Mouse (Mus musculus) spleen, postnatal 14 days (tissue): ENCODE measurements around the gene Pip5kl1.

ENCODE experiments used
- DNase-seq, 2 experiments: peaks; one replicate each; pipeline ENCODE4 v3.0.0; 2021 to 2022; ENCODE audit warnings: low spot score in 2 of 2

Pip5kl1 gene

DNA sequence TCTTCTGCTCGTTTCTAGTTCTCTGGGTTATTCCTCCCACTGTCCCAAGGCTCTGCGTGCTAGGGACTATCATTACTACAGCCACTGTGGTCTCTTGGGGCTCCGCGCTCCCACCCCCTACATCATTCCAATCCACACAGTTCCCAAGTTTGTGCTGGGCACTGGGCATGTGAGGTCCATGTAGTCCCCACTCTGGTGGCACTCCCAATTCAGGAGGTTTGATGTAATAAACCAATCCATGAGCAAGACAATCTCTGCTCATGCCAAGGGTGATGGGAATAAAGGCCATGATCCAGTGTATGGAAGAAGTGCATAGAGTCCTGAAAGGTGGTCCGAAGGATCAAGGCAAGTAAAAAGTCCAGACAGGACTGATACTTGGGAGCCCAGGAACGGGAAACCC is at the start of gene Pip5kl1:
Pip5kl1 (plus strand) TSS at position 301 of the 400 bp plus-strand sequence.
- DNase-seq, result no peak

DNA sequence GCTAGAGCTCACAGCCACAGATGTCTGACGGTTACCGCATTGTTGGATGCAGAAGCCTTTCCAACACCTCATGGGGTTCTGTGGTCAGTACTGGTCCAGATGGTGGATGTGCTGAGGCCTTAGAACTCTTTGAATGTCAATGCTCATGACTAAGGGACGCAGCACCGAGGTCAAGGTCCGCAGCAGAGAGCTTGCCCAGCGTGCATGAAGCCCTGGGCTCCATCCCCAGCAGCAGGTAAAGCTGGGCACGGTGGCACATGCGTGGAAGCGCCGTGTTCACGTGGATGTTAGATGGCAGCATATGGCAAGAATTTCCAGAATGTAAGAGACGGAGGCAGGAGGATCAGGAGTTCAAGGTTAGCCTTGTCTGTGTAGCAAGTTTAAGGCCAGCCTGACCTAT is 48.8 kb upstream of the Pip5kl1 start:
- DNase-seq, result no peak

DNA sequence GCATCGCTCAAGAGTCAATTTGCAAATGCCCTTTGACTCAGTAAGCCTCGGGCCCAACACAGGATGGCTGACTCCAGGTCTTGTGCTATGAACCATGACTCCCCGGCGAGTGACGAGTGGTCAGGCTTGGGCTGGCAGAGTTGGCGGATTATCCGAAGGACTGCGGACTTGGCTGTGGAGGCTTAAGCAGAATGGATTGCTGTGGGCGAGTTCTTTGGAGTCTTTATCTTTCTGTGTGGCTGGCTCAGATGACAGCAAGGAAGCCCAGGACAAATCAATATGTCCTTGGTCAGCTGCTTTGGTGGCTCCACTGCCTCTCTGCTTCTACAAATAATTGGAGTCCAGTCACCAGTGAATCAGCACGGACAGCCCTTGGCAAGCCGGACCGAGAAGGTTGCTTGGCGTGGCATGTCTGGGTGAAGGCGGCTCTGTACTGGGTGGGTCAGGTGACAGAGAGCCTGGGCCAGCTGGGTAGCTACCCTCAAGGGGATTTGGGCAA is 47.1 kb upstream of the Pip5kl1 start:
- no peak for DNase-seq

DNA sequence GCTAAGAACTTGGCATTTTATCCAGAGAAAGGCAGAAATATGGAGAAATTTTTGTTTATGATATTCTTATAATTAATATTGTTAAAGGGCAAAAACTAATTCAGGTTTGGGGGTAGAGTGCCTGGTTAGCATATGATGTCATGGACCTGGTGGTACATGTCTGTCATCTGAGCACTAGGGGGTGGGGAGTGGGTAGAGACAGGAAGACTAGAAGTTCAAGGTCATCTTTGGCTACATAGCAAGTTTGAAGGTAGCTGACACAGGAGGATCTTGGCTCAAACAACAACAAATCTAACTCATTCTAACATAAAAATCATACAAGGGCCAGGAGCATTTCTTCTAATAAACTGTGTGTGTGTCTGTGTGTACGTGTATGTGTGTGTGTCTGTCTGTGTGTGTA is 46.3 kb upstream of the Pip5kl1 start:
- no peak for DNase-seq

DNA sequence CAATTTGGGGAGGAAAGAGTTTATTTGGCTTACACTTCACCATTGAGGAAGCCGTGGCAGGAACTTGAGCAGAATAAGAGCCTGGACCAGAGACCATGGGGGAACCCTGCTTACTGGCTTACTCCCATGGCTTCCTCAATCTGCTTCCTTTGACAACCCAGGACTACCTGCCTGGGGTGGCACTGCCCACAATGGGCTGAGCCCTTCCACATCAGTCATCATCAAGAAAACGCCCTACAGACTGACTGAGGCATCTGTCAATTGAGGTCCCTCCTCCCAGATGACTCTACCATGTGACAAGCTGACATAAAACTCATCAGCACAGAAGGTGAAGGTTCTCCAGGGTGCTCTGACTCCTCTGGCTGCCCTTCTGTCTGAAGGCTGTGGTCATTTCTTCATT is 44.1 kb upstream of the Pip5kl1 start:
- DNase-seq, result no peak

DNA sequence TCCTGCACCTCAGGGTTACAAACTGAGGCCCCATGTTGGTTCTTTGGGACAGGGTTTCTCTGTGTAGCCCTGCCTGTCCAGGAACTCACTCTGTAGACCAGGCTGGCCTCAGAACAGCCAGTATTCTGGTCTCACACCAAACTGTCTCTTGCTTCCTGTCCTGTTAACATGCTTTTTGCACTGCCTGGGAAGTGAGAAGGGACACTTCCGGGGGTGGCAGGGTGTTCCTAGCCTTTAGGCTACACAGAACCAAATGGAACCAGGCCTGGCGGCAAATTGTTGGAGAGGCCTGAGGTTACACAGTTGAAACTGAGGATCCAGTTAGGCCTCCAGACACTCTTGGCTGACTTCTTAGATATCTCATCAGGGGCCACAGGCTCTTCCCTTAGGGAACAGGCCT is 41.4 kb upstream of the Pip5kl1 start:
- DNase-seq, result no peak

DNA sequence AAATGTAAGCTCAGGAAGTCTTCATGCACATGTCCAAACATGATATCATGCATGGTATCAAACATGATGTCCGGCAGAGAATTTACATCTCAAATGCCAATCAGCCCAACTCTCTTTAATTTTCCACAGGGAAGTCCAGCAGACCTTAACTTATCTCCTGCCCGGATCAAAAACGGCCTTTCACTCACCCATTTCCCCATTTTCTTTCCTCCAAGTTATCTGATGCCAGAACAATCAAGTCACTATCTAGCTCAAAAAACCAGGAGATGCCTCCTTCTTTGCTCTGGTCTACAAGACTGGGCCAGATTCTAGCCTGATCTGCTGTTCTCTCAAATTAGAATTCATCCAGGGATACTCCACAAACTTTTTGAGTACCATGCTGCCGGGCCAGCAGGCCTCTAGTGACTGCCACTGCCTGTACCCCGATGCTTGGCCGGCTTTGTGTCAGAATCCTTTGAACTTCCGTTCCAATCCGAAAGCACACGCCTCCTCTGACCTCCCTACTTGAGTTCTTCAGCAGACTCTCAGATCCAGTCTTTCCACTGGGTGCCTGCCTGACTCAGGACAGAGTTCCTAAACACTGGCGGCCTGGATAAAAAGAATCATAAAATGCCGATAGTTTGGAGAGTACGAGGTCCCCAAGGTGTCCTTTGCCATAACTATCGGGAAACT is 40.4 kb upstream of the Pip5kl1 start:
- DNase-seq, result peak in 1 of 2 experiments; percentile 21

DNA sequence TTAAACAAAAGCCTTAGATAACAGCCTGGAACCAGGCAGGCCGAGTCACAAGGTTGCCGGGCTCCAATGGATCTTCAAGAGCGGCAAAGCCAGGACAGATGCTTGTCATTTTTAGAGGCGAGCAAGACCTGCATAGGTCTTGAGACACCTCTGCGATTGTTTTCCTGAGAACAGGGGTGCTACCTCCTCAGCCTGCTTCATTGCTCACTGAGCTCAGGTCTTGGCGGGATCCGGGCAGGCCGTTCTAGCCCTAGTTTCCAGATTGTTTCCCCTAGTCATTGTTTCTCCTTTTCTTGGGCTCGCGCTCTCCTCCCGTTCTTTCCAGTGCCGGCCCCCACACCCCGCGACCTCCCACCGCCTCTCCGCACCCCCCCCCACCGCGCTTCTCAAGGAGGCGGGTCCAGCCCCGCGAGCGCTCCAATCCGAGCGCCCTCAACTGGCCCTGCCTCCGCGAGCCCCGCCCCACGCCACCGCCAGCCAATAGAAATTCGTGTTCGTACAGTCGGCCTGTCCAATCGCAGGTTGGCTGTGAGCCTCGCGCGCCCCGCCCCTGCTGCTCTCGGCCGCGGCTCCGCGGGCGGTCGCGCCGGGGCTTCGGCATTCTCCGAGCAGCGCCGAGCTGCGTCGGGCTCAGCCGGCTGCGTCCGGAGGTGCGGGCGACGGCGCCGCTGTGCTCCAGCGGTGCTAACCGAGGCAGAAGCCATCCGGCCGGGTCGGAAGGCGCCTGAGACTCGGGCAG is 39.7 kb upstream of the Pip5kl1 start, which contains the start of gene Fam102a:
Fam102a (plus strand) TSS at position 600 of the 739 bp plus-strand sequence.
- peak; percentile 97 for DNase-seq

DNA sequence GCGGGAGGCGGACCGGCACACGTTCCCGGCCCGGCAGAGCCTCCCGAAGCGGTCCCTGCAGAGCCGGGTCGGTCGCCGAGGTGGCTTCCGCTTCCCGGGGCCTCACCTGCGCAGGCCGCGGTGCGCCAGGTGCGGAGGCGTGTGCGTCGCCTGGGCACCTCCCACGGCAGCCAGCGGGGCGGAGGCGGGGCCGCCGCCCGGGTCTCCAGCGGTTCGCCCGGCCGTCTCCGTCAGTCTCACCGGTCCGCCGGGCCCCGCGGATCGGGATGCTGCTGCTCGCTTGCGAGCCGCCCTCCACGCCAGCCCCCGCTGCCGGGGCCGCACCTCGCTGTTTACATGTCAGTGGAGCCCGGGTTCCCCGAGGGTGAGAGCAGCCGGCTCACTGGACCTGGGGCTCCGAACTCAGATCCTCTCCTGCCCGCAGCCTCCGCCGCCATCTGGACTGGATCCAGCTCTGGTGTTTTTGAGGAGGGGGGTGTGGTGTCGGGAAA is 39.1 kb upstream of the Pip5kl1 start:
- peak; percentile 44 to 50 for DNase-seq

DNA sequence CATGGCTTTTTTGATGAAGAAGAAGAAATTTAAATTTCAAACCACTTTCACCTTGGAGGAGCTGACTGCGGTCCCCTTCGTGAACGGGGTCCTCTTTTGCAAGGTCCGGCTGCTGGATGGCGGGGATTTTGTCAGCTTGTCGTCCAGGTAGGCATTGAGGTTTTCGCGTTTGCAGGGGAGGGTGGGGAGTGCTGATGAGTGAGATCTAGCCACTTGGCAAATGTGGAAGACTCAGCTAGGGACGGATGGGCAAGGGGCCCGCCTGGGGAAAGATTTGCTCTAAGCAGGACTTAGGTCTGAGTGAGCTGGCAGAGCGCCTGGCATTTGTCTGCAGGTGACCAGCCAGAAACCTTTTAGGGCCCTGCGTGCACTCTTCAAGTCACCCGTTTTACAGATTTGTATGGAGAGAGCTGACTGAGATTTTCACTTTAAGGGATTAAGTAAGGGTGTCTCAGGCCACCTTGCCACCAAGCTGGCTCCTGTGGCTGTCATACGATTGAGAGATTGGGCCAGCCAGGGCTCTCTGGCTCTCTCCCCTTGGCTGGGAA is 38.4 kb upstream of the Pip5kl1 start:
- DNase-seq, result no peak

DNA sequence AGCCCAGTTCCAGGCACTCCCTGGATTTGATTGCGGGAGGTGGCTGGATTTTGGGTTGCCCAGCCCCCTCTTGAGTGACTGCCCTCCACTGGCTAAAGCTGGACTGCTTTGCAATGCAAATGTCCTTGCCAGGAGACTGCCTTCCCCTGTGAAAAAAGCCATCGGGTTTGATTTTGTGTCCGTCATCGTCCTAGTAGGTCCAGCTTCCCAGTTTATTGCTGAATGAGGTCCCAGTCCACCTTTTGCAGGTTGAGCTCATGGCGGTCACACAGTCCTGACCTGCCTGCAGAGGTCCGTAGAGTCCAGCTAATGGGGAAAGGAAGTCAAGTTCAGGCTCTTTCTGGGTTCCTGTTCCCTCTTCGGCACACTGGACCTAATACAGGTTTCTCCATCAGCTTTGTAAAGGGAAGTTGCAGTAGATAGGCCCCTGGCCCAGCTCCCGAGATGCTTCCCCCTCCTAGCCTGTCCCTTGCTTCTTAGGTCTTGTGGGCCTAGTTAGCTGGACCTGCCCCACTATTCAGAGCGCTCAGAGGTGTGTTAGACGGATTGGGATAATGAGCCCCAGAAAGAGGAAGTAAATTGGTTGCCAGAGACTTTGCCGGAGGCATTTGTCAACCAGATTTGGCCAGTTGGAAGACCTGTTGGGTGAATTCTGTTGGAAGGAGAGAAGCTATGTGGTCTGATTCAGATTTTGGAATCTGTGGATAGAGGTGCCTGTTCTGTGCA is 37.8 kb upstream of the Pip5kl1 start:
- peak in 1 of 2 experiments; percentile 19 for DNase-seq

DNA sequence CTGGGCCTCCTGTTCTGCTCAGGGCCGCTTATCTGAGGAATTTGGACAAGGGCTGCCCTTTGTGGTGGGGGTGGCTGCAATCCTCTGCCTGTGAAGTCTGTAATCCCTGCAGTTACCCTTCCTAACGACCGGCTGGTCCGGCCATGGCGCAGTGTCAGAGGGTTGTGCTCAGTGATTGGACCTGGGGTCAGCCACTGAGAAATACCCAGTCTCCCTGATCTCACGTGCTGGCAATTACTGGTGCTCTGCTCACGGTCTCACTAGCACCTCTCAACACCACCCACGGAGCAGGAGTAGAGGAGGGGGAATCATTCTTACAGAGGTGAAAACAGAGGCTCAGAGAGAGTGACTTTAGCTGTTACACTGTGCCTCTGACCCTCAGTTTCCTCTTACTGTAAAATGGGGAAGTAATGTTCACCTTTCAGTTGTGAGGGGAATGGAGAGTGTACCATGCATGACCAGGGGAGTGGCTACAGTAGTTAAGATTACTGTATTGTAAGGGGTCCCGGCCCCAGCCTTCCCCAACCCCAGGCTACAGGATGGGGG is 37.2 kb upstream of the Pip5kl1 start:
- no peak for DNase-seq

DNA sequence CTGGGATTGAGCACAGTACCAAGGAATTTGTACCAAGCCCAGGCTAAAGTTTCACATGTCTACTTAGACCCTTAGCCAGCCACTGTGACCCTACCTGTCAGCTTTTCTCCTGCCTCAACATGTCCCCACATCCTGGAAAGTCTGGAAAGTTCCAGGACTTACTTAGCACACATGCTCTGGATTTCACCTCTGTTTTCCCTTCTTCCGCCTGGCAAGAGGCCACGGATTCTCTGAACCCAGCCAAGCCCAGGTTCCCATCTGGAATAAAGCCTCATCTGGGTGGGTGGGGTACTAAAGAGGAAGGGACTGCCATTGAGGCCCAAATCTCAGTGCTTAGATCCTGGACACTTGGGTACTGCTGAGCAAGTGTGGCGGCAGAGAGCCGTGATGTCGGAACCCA is 36.7 kb upstream of the Pip5kl1 start:
- no peak for DNase-seq

DNA sequence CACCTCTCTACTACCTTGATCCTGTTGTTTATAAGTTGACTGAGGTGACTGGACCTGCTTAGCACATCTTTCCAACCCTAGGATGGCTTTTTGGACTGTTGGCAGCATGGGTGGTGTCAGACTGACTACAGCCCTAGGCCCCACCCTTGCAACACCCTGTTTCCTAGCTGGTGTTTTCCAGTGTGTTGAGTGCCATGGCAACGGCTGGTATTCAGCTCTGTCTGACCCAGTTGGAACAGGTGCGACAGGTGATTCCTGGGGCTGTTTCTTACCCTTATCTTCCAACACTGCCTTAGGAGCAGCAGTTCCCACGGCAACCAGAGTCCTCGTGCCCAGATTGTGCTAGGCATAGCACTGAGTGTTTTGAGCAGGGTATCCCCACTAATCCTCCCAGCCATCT is 36.1 kb upstream of the Pip5kl1 start:
- DNase-seq, result no peak

DNA sequence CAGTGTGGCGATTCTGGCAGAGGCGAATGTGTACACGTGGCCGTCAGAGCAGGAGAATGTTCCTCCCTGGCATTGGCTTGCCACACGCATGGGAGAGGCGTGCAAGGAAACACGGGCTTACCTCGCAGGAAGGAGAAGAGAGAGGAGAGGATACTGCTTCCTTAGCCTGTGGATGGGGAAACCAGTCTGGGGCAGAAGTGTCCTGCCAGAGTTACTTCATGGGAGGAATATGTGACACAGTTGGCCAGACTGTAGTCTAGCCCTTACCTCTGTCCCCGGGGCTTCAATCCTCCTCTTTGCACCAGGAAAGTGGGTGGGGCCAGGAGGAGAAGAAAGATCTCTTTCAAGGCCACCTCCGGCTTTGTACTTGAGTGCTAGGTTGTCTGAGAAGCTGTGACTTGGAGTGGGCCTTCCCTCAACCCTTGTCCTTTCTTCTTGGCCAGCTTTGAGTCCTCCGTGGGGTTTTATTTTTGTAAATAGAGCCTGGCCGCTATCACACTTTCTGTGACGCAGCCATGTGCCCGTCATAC is 35.1 kb upstream of the Pip5kl1 start:
- no peak for DNase-seq

DNA sequence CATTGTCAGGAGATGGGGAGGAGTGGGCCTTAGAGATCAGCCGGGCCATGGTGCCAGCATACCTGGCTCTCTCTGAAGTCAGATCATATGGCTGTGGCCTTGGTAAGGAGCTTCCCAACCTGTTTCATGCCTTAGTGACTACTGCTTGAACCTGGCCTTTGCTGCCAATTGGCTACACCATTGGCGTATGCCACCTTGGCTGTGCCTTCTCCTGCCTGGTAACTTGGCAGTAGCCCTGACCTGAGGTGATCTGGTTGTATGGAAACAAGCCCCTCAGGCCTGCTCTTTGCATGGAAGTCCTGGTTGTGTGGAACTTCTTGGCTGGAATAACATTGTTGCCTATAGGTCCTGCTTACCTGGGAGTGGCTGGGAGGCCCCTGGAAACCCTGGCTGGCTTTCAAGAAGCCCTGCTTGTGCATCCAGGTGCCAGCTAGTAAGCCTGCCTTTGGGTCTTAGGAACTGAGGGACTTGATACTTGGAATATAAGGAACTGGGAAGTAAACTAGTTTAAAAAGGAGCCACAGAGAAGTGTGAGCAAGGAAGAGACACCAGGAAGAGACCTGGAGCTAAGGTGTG is 33.2 kb upstream of the Pip5kl1 start:
- DNase-seq, result no peak

DNA sequence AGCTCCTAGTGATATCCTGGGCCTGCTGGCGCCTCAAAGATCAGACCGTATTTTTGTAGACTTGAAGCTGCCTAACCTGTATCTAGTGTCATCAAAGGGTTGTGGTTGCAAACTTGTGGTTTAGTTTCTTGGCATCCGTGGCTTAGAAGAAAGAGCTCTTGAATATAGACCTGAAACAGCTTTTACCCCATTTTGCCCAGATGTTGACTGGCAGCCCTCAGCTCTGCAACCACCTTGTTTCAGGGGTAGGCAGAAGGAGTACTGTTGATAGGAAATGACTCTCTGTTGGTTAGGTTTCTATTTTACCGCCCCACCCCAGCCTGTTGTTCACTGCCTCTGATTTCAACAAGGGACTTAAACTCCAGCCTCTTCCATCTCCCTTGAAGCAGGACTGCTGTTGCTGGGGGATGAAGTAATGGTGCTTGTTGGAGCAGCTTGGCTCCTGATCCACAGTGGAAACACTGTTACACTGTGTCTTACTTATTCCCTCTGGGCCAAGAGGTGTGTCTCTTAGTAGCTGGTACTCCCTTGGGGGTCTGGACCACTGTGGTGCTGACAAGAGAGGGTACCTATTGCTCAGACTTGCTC is 32.5 kb upstream of the Pip5kl1 start:
- no peak for DNase-seq

DNA sequence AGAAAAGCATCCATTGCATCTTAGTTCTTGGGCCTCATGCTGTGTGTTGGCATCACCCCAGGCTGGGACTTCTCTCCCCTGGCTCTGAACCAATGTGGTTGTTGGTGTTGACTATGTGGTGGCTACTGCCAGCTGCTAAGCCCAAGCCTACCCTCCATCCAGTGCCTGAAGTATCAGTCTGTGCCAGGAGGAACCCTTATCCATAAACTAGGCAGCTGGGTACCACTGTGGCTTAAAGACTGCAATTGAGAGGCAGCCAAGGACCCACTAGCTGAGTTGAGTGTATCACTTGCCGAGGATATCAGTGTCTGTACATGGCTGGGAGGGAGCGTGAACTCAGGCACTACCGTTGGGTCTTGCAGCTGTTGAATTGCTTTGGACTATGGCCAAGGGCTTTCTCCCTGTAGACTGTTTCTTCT is 31.6 kb upstream of the Pip5kl1 start:
- DNase-seq, result no peak

DNA sequence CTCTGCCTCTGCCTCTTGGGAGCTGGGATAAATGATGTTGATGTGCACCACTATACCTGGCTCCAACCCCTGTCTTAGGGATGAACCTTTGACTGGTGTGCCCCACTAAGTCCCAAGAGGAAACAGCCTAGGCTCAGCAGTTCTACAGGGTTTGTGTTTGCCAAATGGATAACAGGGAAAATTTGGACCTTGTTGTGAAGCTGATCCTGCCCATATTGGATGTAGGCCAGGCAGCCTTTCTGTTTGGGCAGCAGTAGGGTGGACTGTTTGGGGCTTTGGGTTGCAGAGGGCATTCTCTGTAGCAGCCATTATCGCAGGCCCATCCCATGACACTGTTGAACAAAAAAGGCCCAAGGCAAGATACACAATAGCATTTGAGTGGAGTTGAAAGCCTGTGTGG is 27.6 kb upstream of the Pip5kl1 start:
- DNase-seq, result no peak

DNA sequence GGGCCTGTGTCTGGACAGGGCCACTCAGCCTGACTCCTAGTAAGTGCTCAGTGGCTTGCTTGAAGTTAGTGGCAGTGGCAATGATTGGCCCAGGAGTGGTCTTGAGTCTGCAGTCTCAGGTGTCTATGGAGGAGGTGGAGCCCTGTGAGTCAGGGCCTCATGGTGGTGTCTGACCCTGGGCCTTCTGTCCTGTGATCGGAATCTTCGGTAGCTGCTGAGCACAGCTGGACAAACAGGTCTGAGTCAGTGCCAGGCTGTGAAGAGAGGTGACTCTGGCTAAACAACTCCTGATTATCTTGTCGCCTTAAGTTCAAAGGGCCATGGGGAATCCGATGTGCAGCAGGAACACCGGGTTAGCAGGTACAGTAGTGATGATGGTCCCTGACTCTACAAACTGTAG is 27.2 kb upstream of the Pip5kl1 start:
- no peak for DNase-seq
